Mouse (Mus musculus) erythroblast, embryonic 14.5 days (primary cell): Measurements from ENCODE around the gene Hmga2.

Experiments
- GATA1 ChIP-seq: IDR thresholded peaks from 2 replicates; pipeline ENCODE4 v1.6.1; 2012; ENCODE audit warnings: low read length, inconsistent platforms, mixed read lengths
- TAL1 ChIP-seq: IDR thresholded peaks from 3 replicates; pipeline ENCODE4 v1.6.1; 2012; ENCODE audit warnings: low read length, inconsistent platforms, mixed read lengths

- TF ChIP-seq GATA1 (no peak), TAL1 (no peak)
Observed at GRCm38 (mm10) chr10:120420971-120421629, 55.2 kb downstream of the Hmga2 start.
